Mouse (Mus musculus) stomach, embryonic 15.5 days (tissue): ENCODE data around the gene Atp1a1. TPM values are rescaled to one million over a fixed set of nuclear protein-coding genes. Genes with fewer than 3 reads are reported as not detected.

Experiments
- ATAC-seq: fragments of 200-750 bp; cut with Nextera tagmentation; 2 replicates; pipeline ENCODE4 v1.8.0; 2017; ENCODE audit warnings: low read depth, moderate number of reproducible peaks, moderate TSS enrichment; ENCODE audit not compliant: insufficient read depth, low FRiP score
- H3K27ac ChIP-seq: fragments of 300-500 bp; sonication (generic); 2 replicates; pipeline ENCODE4 v1.5.1; 2015; ENCODE audit warnings: mild to moderate bottlenecking, inconsistent platforms
- H3K27me3 ChIP-seq: fragments of 300-500 bp; sonication (generic); replicated peaks from 2 replicates; pipeline ENCODE4 v1.6.1; 2015; ENCODE audit warnings: inconsistent platforms
- H3K36me3 ChIP-seq: fragments of 300-500 bp; sonication (generic); 2 replicates; pipeline ENCODE4 v1.6.1; 2015; ENCODE audit warnings: inconsistent platforms
- H3K4me1 ChIP-seq: fragments of 300-500 bp; sonication (generic); 2 replicates; pipeline ENCODE4 v1.6.1; 2015; ENCODE audit warnings: inconsistent platforms
- H3K4me2 ChIP-seq: fragments of 300-500 bp; sonication (generic); 2 replicates; pipeline ENCODE4 v1.6.1; 2015; ENCODE audit warnings: mild to moderate bottlenecking, inconsistent platforms
- H3K4me3 ChIP-seq: fragments of 300-500 bp; sonication (generic); replicated peaks from 2 replicates; pipeline ENCODE4 v1.5.1; 2015; ENCODE audit warnings: inconsistent platforms
- H3K9ac ChIP-seq: fragments of 300-500 bp; sonication (generic); 2 replicates; pipeline ENCODE4 v1.6.1; 2015; ENCODE audit warnings: inconsistent platforms
- H3K9me3 ChIP-seq: fragments of 300-500 bp; sonication (generic); 2 replicates; pipeline ENCODE4 v1.6.1; 2016; ENCODE audit warnings: inconsistent platforms
- WGBS: fragments of 180-500 bp; shearing (Covaris S2); methylation state at CpG from one replicate; pipeline ENCODE4 v1.1.7; 2015; 5-methylcytosine and 5-hydroxymethylcytosine counted together
- polyA plus RNA-seq: library from polyadenylated mRNA; unstranded; fragments of >200 nt; fragmentation: Nextera tagmentation; extraction: Ambion mirVana; gene quantifications from 2 replicates; pipeline ENCODE4 v1.2.1, GENCODE M21; 2015

The Atp1a1 gene
- polyA plus RNA-seq, 1 experiment from 2014 or later, result 142 TPM

DNA sequence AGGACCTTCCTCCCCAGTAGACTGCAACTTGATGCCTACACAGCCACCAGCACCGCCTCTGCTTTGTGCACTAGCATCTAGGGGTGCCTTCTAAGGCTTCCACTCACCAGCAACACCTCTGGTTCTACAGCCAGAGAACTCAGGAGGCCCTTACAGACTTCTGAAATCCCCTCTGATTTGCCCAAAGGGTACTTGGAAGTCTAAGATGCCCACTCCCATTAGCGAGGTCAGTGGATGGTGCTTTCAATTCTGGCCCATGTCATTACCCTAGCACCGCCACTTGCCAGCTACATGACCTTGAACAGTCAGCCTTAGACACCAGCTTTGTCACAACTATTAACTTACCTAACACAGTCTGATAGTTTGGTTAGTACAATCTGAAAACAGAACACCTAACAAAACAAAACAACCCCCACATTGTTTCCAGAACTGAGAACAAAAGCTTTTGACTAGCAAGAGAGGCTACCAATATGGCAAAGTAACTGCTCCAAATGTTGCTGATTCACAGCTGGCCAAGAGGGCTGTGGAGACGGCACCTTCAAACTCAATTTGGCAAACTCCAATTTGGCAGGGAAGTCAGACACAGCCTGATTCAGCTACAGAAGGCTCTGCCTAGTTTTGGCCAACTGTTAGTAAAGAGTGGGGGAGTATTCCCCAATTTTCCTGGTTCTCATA is 6.1 kb downstream of the Atp1a1 start:
- ATAC-seq, result no peak
- Histone ChIP-seq H3K9me3 (no peaks in the 10 kb centered on the region), H3K27me3 (no peaks in the 10 kb centered on the region), H3K36me3 (peaks cover 8% of the 10 kb centered on the region; the same call in 1 of the 2 replicates), H3K4me2 (no peak overlapping the region), H3K27ac (no peak overlapping the region), H3K4me1 (peaks cover 55% of the 10 kb centered on the region), H3K4me3 (no peak overlapping the region), H3K9ac (no peak overlapping the region)
- 81% methylated on average over 4 of the region's 4 CpGs for WGBS

GRCm38 (mm10) chr3:101597317-101598096 is 7.0 kb downstream of the Atp1a1 start:
- no peaks in the 10 kb centered on the region for H3K9me3 ChIP-seq
- WGBS, result 47% methylated on average over 10 of the region's 10 CpGs
- H3K4me3 ChIP-seq, result no peak overlapping the region
- peaks cover 48% of the 10 kb centered on the region for H3K4me1 ChIP-seq
- H3K9ac ChIP-seq, result no peak overlapping the region
- no peaks in the 10 kb centered on the region for H3K27me3 ChIP-seq
- H3K27ac ChIP-seq, result no peak overlapping the region
- H3K36me3 ChIP-seq, result peaks cover 10% of the 10 kb centered on the region
- H3K4me2 ChIP-seq, result no peak overlapping the region
- no peak for ATAC-seq

GRCm38 (mm10) chr3:101596686-101597085 is 7.8 kb downstream of the Atp1a1 start:
- H3K27me3 ChIP-seq, result no peaks in the 10 kb centered on the region
- peaks cover 43% of the 10 kb centered on the region for H3K4me1 ChIP-seq
- WGBS, result 40% methylated on average over 8 of the region's 8 CpGs
- ATAC-seq, result no peak
- no peak overlapping the region for H3K4me3 ChIP-seq
- no peaks in the 10 kb centered on the region for H3K9me3 ChIP-seq
- no peak overlapping the region for H3K4me2 ChIP-seq
- H3K36me3 ChIP-seq, result peaks cover 17% of the 10 kb centered on the region
- H3K27ac ChIP-seq, result peak overlapping the region; percentile 42; the same call in 1 of the 2 replicates
- no peak overlapping the region for H3K9ac ChIP-seq

GRCm38 (mm10) chr3:101595866-101596630 is 8.4 kb downstream of the Atp1a1 start:
- H3K9me3 ChIP-seq, result no peaks in the 10 kb centered on the region
- no peak overlapping the region for H3K9ac ChIP-seq
- H3K27me3 ChIP-seq, result no peaks in the 10 kb centered on the region
- 55% methylated on average over 14 of the region's 14 CpGs for WGBS
- peak overlapping the region; percentile 42; the same call in 1 of the 2 replicates for H3K27ac ChIP-seq
- H3K4me2 ChIP-seq, result no peak overlapping the region
- H3K4me3 ChIP-seq, result no peak overlapping the region
- peaks cover 20% of the 10 kb centered on the region for H3K36me3 ChIP-seq
- H3K4me1 ChIP-seq, result peaks cover 37% of the 10 kb centered on the region
- peak; percentile 48; the same call in 1 of the 2 replicates for ATAC-seq

- peaks cover 32% of the 10 kb centered on the region for H3K4me1 ChIP-seq
- no peak overlapping the region for H3K4me3 ChIP-seq
- no peak overlapping the region for H3K9ac ChIP-seq
- peaks cover 30% of the 10 kb centered on the region for H3K36me3 ChIP-seq
- no peaks in the 10 kb centered on the region for H3K27me3 ChIP-seq
- WGBS, result 76% methylated on average over 5 of the region's 5 CpGs
- ATAC-seq, result no peak
- no peak overlapping the region for H3K27ac ChIP-seq
- H3K4me2 ChIP-seq, result no peak overlapping the region
- H3K9me3 ChIP-seq, result no peaks in the 10 kb centered on the region
These were observed 9.5 kb downstream of the Atp1a1 start for GRCm38 (mm10) chr3:101594982-101595381.

- no peaks in the 10 kb centered on the region for H3K9me3 ChIP-seq
- no peak overlapping the region for H3K4me3 ChIP-seq
- H3K4me1 ChIP-seq, result peaks cover 16% of the 10 kb centered on the region
- no peak for ATAC-seq
- no peaks in the 10 kb centered on the region for H3K27me3 ChIP-seq
- H3K9ac ChIP-seq, result no peak overlapping the region
- WGBS, result 80% methylated on average over 7 of the region's 7 CpGs
- no peak overlapping the region for H3K4me2 ChIP-seq
- H3K27ac ChIP-seq, result no peak overlapping the region
- H3K36me3 ChIP-seq, result peaks cover 48% of the 10 kb centered on the region
These were observed 11.2 kb downstream of the Atp1a1 start for GRCm38 (mm10) chr3:101593266-101593651.

- H3K27me3 ChIP-seq, result no peaks in the 10 kb centered on the region
- no peaks in the 10 kb centered on the region for H3K9me3 ChIP-seq
- no peak for ATAC-seq
- H3K4me3 ChIP-seq, result no peak overlapping the region
- H3K4me2 ChIP-seq, result no peak overlapping the region
- peaks cover 12% of the 10 kb centered on the region for H3K4me1 ChIP-seq
- peaks cover 49% of the 10 kb centered on the region for H3K36me3 ChIP-seq
- H3K9ac ChIP-seq, result no peak overlapping the region
- 84% methylated on average over 21 of the region's 21 CpGs for WGBS
- H3K27ac ChIP-seq, result no peak overlapping the region
These were observed 11.9 kb downstream of the Atp1a1 start for GRCm38 (mm10) chr3:101592281-101593265.

DNA sequence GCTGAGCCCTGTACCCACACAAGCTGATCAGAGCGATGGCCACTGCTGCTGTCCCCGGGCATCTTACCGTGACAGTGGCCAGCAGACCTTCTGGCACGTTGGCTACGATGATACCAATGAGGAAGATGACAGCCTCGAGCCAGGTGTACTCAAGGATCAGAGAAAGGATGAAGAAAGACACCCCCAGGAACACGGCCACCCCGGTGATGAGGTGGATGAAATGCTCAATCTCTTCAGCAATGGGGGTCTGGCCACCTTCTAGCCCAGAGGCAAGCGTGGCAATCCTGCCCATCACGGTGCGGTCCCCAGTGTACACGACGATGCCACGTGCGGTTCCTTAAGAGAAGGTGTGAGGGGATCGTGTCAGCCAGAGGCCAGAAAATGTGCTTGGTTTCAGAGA is 14.1 kb downstream of the Atp1a1 start:
- peaks cover 70% of the 10 kb centered on the region for H3K36me3 ChIP-seq
- H3K9me3 ChIP-seq, result no peaks in the 10 kb centered on the region
- no peak overlapping the region for H3K9ac ChIP-seq
- no peak overlapping the region for H3K27ac ChIP-seq
- H3K27me3 ChIP-seq, result no peaks in the 10 kb centered on the region
- no peak overlapping the region for H3K4me3 ChIP-seq
- no peaks in the 10 kb centered on the region for H3K4me1 ChIP-seq
- H3K4me2 ChIP-seq, result no peak overlapping the region
- 91% methylated on average over 16 of the region's 16 CpGs for WGBS
- ATAC-seq, result no peak

- Histone ChIP-seq H3K9me3 (no peaks in the 10 kb centered on the region), H3K36me3 (peaks cover 79% of the 10 kb centered on the region), H3K4me3 (no peak overlapping the region), H3K4me1 (no peaks in the 10 kb centered on the region), H3K27ac (no peak overlapping the region), H3K4me2 (no peak overlapping the region), H3K9ac (no peak overlapping the region), H3K27me3 (no peaks in the 10 kb centered on the region)
- WGBS, result 93% methylated on average over 7 of the region's 7 CpGs
- no peak for ATAC-seq
These were observed 16.2 kb downstream of the Atp1a1 start for GRCm38 (mm10) chr3:101588299-101588698.

GRCm38 (mm10) chr3:101586794-101587193 is 17.7 kb downstream of the Atp1a1 start:
- H3K27ac ChIP-seq, result no peak overlapping the region
- 92% methylated on average over 12 of the region's 12 CpGs for WGBS
- no peak overlapping the region for H3K9ac ChIP-seq
- H3K4me3 ChIP-seq, result no peak overlapping the region
- H3K4me2 ChIP-seq, result no peak overlapping the region
- peaks cover 84% of the 10 kb centered on the region for H3K36me3 ChIP-seq
- H3K27me3 ChIP-seq, result no peaks in the 10 kb centered on the region
- ATAC-seq, result no peak
- no peaks in the 10 kb centered on the region for H3K9me3 ChIP-seq
- H3K4me1 ChIP-seq, result no peaks in the 10 kb centered on the region

DNA sequence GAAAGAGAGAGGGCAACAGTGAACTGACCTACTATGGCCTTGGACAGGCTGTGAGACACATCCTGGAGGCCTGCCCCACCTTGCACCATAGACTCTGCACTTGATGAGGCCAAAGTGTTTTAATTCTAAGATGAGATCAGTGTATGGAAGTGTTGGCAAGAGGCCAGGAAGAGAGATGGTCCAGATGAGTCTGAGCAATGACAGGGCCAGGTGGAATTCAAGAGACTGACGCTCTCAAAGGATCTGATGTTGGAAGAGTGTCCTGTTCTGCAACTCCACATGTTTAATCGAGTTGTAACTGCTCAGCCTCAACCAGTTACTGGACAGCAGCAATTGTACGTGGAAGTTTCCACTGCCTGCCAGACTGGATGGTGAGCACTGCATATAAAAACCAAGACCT is 26.4 kb downstream of the Atp1a1 start:
- peak overlapping the region; percentile 40; the same call in 1 of the 2 replicates for H3K27ac ChIP-seq
- no peak for ATAC-seq
- no peaks in the 10 kb centered on the region for H3K9me3 ChIP-seq
- no peak overlapping the region for H3K9ac ChIP-seq
- peaks cover 72% of the 10 kb centered on the region for H3K36me3 ChIP-seq
- no peaks in the 10 kb centered on the region for H3K4me1 ChIP-seq
- H3K27me3 ChIP-seq, result no peaks in the 10 kb centered on the region
- H3K4me2 ChIP-seq, result no peak overlapping the region
- WGBS, result 48% methylated on average over 3 of the region's 3 CpGs
- H3K4me3 ChIP-seq, result no peak overlapping the region
